Mouse (Mus musculus) left cerebral cortex, postnatal 10 days (tissue): ENCODE results near the gene Spon1. TPM values are rescaled to one million over a fixed set of nuclear protein-coding genes. Genes with fewer than 3 reads are reported as not detected.

ENCODE experiments used
- DNase-seq, 2 experiments: peaks; one replicate each; pipeline ENCODE4 v3.0.0; 2021 to 2022; ENCODE audit warnings: low spot score in 2 of 2, mixed read lengths in 1 of 2; ENCODE audit errors: extremely low spot score in 1 of 2
- intact Hi-C: fragments of 180-260 bp; cut with DNase I; formaldehyde crosslinking; loops from one replicate; pipeline ENCODE4 v1.15.1; 2025
- total RNA-seq, 2 experiments: library from RNA; stranded (reverse); gene quantifications; 2 replicates each; pipeline ENCODE4 v1.2.3; 2021

The Spon1 gene
- total RNA-seq, 2 experiments from 2014 or later = 46.6 to 49.5 TPM

- intact Hi-C loops = loop anchor here (2.0 to 5.0 kb wide), 2 partner anchors 261 to 408 kb away; no protein-coding TSS in a partner anchor
- no peak for DNase-seq
These were observed 254.4 kb downstream of the Spon1 start for GRCm38 (mm10) chr7:114020057-114020703.

- intact Hi-C loops = loop anchor here (2.0 to 5.0 kb wide), 2 partner anchors 262 to 408 kb away; no protein-coding TSS in a partner anchor
These were observed 254.9 kb downstream of the Spon1 start for GRCm38 (mm10) chr7:114020704-114021093.

GRCm38 (mm10) chr7:114026923-114027322 is 261.1 kb downstream of the Spon1 start:
- no peak for DNase-seq
- intact Hi-C loops = no loop called here

More at GRCm38 (mm10) chr7:114020704-114021093, 254.9 kb downstream of the Spon1 start:
- DNase-seq = peak; percentile 70 to 83

GRCm38 (mm10) chr7:114027406-114027805 is 261.6 kb downstream of the Spon1 start:
- DNase-seq = no peak
- intact Hi-C loops = no loop called here

GRCm38 (mm10) chr7:114028828-114029227 is 263.0 kb downstream of the Spon1 start:
- intact Hi-C loops = no loop called here
- no peak for DNase-seq

- DNase-seq = no peak
- intact Hi-C loops = no loop called here
These were observed 263.8 kb downstream of the Spon1 start for GRCm38 (mm10) chr7:114029596-114029995.

GRCm38 (mm10) chr7:114037237-114037636 is 271.4 kb downstream of the Spon1 start:
- peak in 1 of 2 experiments; percentile 55 for DNase-seq
- intact Hi-C loops = no loop called here

- intact Hi-C loops = no loop called here
- no peak for DNase-seq
These were observed 275.6 kb downstream of the Spon1 start for GRCm38 (mm10) chr7:114041349-114041748.

GRCm38 (mm10) chr7:114042973-114043928 is 277.5 kb downstream of the Spon1 start:
- intact Hi-C loops = no loop called here
- DNase-seq = peak in 1 of 2 experiments; percentile 48

- intact Hi-C loops = no loop called here
- no peak for DNase-seq
These were observed 278.2 kb downstream of the Spon1 start for GRCm38 (mm10) chr7:114043929-114044549.

- no peak for DNase-seq
- intact Hi-C loops = no loop called here
These were observed 280.0 kb downstream of the Spon1 start for GRCm38 (mm10) chr7:114045814-114046213.

GRCm38 (mm10) chr7:114053720-114054119 is 287.9 kb downstream of the Spon1 start:
- no peak for DNase-seq
- intact Hi-C loops = no loop called here

GRCm38 (mm10) chr7:114058166-114058565 is 292.4 kb downstream of the Spon1 start:
- intact Hi-C loops = no loop called here
- no peak for DNase-seq

GRCm38 (mm10) chr7:114058927-114059441 is 293.2 kb downstream of the Spon1 start:
- intact Hi-C loops = no loop called here
- DNase-seq = no peak

GRCm38 (mm10) chr7:114060445-114060844 is 294.6 kb downstream of the Spon1 start:
- DNase-seq = no peak
- intact Hi-C loops = loop anchor here (10.0 kb wide), 1 partner anchor 54 kb away; the partner anchor contains the start of gene Rras2

GRCm38 (mm10) chr7:114062451-114062850 is 296.7 kb downstream of the Spon1 start:
- intact Hi-C loops = loop anchor here (10.0 kb wide), 1 partner anchor 52 kb away; the partner anchor contains the start of gene Rras2
- no peak for DNase-seq

GRCm38 (mm10) chr7:114063534-114063933 is 297.7 kb downstream of the Spon1 start:
- intact Hi-C loops = loop anchor here (10.0 kb wide), 1 partner anchor 51 kb away; the partner anchor contains the start of gene Rras2
- DNase-seq = no peak

GRCm38 (mm10) chr7:114063966-114064365 is 298.2 kb downstream of the Spon1 start:
- intact Hi-C loops = loop anchor here (10.0 kb wide), 1 partner anchor 51 kb away; the partner anchor contains the start of gene Rras2
- DNase-seq = no peak
